Mouse (Mus musculus) hindbrain, embryonic 13.5 days (tissue): ENCODE measurements around the gene Avp. TPM values are rescaled to one million over a fixed set of nuclear protein-coding genes. Genes with fewer than 3 reads are reported as not detected.

Source experiments
- ATAC-seq: fragments of 200-750 bp; cut with Nextera tagmentation; 2 replicates; pipeline ENCODE4 v1.8.0; 2017; ENCODE audit warnings: moderate TSS enrichment; ENCODE audit not compliant: low FRiP score
- H3K27ac ChIP-seq: fragments of 300-500 bp; sonication (generic); 2 replicates; pipeline ENCODE4 v1.5.1; 2015; ENCODE audit warnings: inconsistent platforms, mild to moderate bottlenecking, moderate library complexity
- H3K27me3 ChIP-seq: fragments of 300-500 bp; sonication (generic); 2 replicates; pipeline ENCODE4 v1.6.1; 2015; ENCODE audit warnings: mild to moderate bottlenecking, inconsistent platforms
- H3K36me3 ChIP-seq: fragments of 300-500 bp; sonication (generic); 2 replicates; pipeline ENCODE4 v1.6.1; 2015; ENCODE audit warnings: mild to moderate bottlenecking, inconsistent platforms
- H3K4me1 ChIP-seq: fragments of 300-500 bp; sonication (generic); replicated peaks from 2 replicates; pipeline ENCODE4 v1.6.1; 2015; ENCODE audit warnings: inconsistent platforms
- H3K4me2 ChIP-seq: fragments of 300-500 bp; sonication (generic); 2 replicates; pipeline ENCODE4 v1.6.1; 2015; ENCODE audit warnings: inconsistent platforms, mild to moderate bottlenecking, moderate library complexity
- H3K4me3 ChIP-seq: fragments of 300-500 bp; sonication (generic); 2 replicates; pipeline ENCODE4 v1.5.1; 2015; ENCODE audit warnings: mild to moderate bottlenecking, inconsistent platforms
- H3K9ac ChIP-seq: fragments of 300-500 bp; sonication (generic); 2 replicates; pipeline ENCODE4 v1.6.1; 2015; ENCODE audit warnings: mild to moderate bottlenecking, inconsistent platforms
- H3K9me3 ChIP-seq: fragments of 300-500 bp; sonication (generic); 2 replicates; pipeline ENCODE4 v1.6.1; 2016; ENCODE audit warnings: inconsistent platforms
- WGBS: fragments of 180-500 bp; shearing (Covaris S2); methylation state at CpG from one replicate; pipeline ENCODE4 v1.1.7; 2015; 5-methylcytosine and 5-hydroxymethylcytosine counted together
- polyA plus RNA-seq: library from polyadenylated mRNA; unstranded; fragments of >200 nt; fragmentation: Nextera tagmentation; extraction: Ambion mirVana; gene quantifications from 2 replicates; pipeline ENCODE4 v1.2.1, GENCODE M21; 2015

The Avp gene
- polyA plus RNA-seq, 1 experiment from 2014 or later, result not detected

DNA sequence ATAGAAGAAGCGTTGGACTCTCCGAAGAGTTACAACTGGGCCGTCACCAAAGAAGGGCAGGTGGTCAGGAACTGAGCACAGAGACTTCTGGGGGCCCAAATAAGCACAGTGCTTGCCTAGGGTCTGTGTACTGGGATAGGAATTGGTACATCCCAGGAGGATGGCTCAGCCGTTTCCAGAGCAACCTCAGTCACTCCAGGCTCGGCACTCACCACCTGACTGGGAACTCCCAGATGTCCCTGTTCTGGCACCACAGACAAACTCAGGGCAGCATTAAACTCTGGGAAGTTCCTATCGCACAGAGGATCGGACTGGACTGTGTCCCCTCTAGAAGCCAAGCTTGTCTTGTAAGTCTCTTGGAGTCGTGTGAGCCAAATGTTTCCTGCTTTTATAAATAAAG, 17.4 kb downstream of the Avp start:
- WGBS, result 84% methylated on average over 8 of the region's 8 CpGs
- H3K4me3 ChIP-seq, result peak overlapping the region; percentile 96; the same call in 1 of the 2 replicates
- no peak overlapping the region for H3K27ac ChIP-seq
- H3K9ac ChIP-seq, result peak overlapping the region; percentile 95
- peaks cover 23% of the 10 kb centered on the region for H3K36me3 ChIP-seq
- H3K9me3 ChIP-seq, result no peaks in the 10 kb centered on the region
- no peaks in the 10 kb centered on the region for H3K27me3 ChIP-seq
- peak overlapping the region; percentile 85 for H3K4me2 ChIP-seq
- peaks cover 28% of the 10 kb centered on the region for H3K4me1 ChIP-seq
- no peak for ATAC-seq

DNA sequence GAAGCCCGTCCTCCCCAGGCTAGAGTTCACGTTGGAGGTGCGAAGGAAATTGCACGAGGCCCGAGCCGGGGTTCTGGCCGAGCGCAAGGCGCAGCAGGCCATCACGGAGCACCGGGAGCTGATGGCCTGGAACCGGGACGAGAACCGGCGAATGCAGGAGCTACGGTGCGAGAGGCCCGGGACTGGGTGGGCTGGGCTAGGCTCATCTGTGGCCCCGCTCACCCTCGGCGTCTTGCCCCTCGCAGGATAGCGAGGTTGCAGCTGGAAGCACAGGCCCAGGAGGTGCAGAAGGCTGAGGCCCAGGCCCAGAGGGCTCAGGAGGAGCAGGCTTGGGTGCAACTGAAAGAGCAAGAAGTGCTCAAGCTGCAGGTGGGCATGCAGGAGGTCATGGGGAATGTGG, 18.3 kb downstream of the Avp start:
- ATAC-seq, result no peak; the same call in 1 of the 2 replicates
- Histone ChIP-seq H3K4me3 (peak overlapping the region; percentile 96), H3K9me3 (no peaks in the 10 kb centered on the region), H3K4me1 (peaks cover 28% of the 10 kb centered on the region), H3K27ac (peak overlapping the region; percentile 66; the same call in 1 of the 2 replicates), H3K27me3 (no peaks in the 10 kb centered on the region), H3K36me3 (peaks cover 25% of the 10 kb centered on the region), H3K9ac (peak overlapping the region; percentile 95), H3K4me2 (peak overlapping the region; percentile 85)
- 2% methylated on average over 22 of the region's 23 CpGs for WGBS

DNA sequence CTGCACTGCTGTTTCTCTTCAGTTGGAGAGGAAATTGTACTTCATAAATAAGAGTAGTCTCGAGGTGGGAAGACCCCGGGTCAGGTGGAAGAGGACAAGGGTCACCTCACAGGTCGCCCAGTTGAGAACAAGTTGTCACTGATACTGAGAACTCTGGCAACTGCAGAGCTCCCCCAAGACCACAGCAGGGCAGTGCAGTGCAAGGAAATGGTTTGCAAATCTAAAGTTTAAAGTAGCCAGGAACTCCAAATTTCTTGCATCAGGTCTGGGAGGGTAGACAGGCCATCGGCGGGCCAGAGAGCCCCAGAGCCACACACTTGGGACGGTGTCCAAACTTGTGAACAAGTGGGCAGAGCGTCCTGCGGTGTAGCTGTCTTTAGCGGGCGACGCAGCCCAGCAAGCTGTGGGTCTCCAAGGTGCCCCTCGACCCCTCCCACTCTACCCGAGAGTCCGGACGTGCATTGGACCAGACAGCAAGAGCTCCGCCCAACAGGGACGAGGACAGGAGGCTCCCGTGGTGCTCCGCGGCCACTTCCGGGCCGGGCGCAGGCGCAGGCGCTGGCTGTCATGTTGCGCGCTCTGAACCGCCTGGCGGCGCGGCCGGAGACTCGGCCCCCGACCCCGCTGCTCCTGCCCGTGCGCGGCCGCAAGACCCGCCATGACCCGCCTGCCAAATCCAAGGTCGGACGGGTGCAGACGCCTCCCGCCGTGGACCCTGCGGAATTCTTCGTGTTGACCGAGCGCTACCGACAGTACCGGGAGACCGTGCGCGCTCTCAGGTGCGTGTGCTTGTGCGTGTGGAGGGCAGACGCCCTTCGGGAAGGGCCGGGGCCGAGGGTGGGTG, 18.9 kb downstream of the Avp start, which contains the start of gene Mrps26:
TSS of gene Mrps26 (plus strand) at position 531 of the 844 bp plus-strand sequence.
- peak within 1 kb of the TSS; percentile 96 for H3K4me3 ChIP-seq
- no peaks in the 10 kb centered on the region for H3K9me3 ChIP-seq
- H3K27ac ChIP-seq, result peak within 1 kb of the TSS; percentile 69; the same call in 1 of the 2 replicates
- H3K9ac ChIP-seq, result peak within 1 kb of the TSS; percentile 95
- H3K4me2 ChIP-seq, result peak within 1 kb of the TSS; percentile 85
- peaks cover 28% of the 10 kb centered on the region for H3K4me1 ChIP-seq
- peak; percentile 99 for ATAC-seq
- H3K36me3 ChIP-seq, result peaks cover 28% of the 10 kb centered on the region
- under 1% methylated on average over 61 of the region's 61 CpGs for WGBS
- H3K27me3 ChIP-seq, result no peaks in the 10 kb centered on the region

DNA sequence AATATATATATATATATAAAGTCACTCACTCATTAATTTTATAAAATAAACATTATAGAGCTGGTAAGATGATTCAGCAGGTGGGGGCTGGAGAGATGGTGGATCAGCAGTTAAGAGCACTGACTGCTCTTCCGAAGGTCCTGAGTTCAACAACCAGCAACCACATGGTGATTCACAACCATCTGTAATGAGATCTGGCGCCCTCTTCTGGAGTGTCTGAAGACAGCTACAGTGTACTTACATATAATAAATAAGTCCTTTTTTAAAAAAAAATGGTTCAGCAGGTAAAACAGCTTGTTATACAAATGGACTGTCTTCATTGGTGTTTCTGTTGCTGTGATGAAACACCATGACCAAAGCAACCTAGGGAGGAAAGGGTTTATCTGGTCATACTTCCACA, 24.3 kb downstream of the Avp start:
- Histone ChIP-seq H3K4me2 (no peak overlapping the region), H3K27me3 (no peaks in the 10 kb centered on the region), H3K4me1 (peaks cover 6% of the 10 kb centered on the region), H3K9ac (no peak overlapping the region), H3K4me3 (no peak overlapping the region), H3K27ac (no peak overlapping the region), H3K9me3 (no peaks in the 10 kb centered on the region), H3K36me3 (peaks cover 54% of the 10 kb centered on the region)
- ATAC-seq, result no peak
- WGBS, result 76% methylated on average over 2 of the region's 2 CpGs

DNA sequence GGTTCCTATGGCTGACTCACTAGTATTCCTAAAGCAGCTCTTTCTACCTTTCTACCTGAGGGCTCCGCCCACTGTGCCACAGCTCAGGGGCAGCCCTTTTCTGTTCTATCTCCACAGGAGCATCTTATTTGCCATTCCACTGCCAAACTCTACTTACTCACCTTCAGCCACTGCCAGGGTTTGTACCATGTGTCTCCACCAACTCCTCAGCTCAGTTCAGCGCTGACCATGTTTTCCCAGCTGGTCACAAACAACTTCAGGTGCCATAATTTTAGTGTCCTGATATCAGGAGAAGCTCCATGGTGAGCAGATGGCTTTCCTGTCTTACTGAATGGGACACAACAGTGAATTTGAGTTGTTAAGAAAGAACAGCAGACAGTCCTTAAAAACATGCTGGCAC, 24.9 kb downstream of the Avp start:
- H3K9me3 ChIP-seq, result no peaks in the 10 kb centered on the region
- H3K4me1 ChIP-seq, result peaks cover under 1% of the 10 kb centered on the region; the same call in 1 of the 2 replicates
- 96% methylated on average over 2 of the region's 2 CpGs for WGBS
- no peak overlapping the region for H3K9ac ChIP-seq
- no peak for ATAC-seq
- H3K36me3 ChIP-seq, result peaks cover 60% of the 10 kb centered on the region
- no peak overlapping the region for H3K4me3 ChIP-seq
- no peak overlapping the region for H3K4me2 ChIP-seq
- H3K27ac ChIP-seq, result no peak overlapping the region
- H3K27me3 ChIP-seq, result no peaks in the 10 kb centered on the region

- Histone ChIP-seq H3K9me3 (no peaks in the 10 kb centered on the region), H3K4me2 (no peak overlapping the region), H3K27me3 (no peaks in the 10 kb centered on the region), H3K4me1 (no peaks in the 10 kb centered on the region), H3K27ac (no peak overlapping the region), H3K36me3 (peaks cover 71% of the 10 kb centered on the region), H3K9ac (no peak overlapping the region), H3K4me3 (no peak overlapping the region)
- WGBS, result 83% methylated on average over 1 of the region's 1 CpGs
- no peak for ATAC-seq
These were observed 26.1 kb downstream of the Avp start for GRCm38 (mm10) chr2:130556292-130556691.

GRCm38 (mm10) chr2:130554841-130555240, 27.5 kb downstream of the Avp start:
- H3K9ac ChIP-seq, result no peak overlapping the region
- WGBS, result 90% methylated on average over 7 of the region's 7 CpGs
- H3K36me3 ChIP-seq, result peaks cover 86% of the 10 kb centered on the region
- no peak overlapping the region for H3K27ac ChIP-seq
- H3K27me3 ChIP-seq, result no peaks in the 10 kb centered on the region
- no peaks in the 10 kb centered on the region for H3K9me3 ChIP-seq
- H3K4me3 ChIP-seq, result no peak overlapping the region
- H3K4me2 ChIP-seq, result no peak overlapping the region
- no peak for ATAC-seq
- no peaks in the 10 kb centered on the region for H3K4me1 ChIP-seq

DNA sequence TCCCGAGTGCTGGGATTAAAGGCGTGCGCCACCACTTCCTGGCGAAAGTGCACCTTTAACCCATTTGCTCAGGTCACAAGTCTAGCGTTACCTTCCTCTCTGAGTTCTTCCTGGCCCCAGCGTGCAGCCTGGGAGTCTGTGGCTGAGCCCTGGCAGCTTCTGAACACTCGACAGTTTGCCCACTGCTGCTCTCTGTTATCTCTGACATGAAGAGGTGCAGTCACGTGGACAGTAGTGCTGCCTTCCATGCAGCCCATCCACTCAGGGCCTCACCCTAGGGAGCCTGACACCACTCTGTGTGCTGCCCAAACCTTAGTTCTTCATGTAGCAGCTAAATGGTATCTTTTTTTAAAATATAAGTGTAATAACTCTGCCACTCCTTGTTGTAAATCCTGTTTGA, 35.4 kb downstream of the Avp start:
- Histone ChIP-seq H3K4me1 (no peaks in the 10 kb centered on the region), H3K27ac (no peak overlapping the region), H3K36me3 (peaks cover 99% of the 10 kb centered on the region), H3K9ac (no peak overlapping the region), H3K4me2 (no peak overlapping the region), H3K27me3 (no peaks in the 10 kb centered on the region), H3K9me3 (no peaks in the 10 kb centered on the region), H3K4me3 (no peak overlapping the region)
- WGBS, result 93% methylated on average over 8 of the region's 8 CpGs
- no peak for ATAC-seq

DNA sequence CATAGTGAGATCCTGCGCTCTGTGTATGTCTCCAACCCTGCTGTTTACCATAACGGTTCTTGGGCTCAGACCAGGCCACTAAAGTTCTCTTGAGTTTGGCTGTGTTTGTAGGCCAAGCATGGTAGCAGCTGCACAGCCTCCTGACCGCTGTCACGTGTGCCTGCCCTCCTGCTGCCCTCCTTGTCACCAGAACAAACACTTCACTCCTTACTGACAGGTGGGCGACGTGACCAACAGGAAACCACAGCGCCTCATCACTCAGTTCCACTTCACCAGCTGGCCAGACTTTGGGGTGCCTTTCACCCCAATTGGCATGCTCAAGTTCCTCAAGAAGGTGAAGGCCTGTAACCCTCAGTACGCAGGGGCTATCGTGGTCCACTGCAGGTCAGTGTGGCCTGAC, 42.1 kb downstream of the Avp start:
- WGBS, result 88% methylated on average over 9 of the region's 9 CpGs
- no peak overlapping the region for H3K4me3 ChIP-seq
- H3K9ac ChIP-seq, result no peak overlapping the region
- H3K36me3 ChIP-seq, result peaks cover 97% of the 10 kb centered on the region
- H3K4me1 ChIP-seq, result no peaks in the 10 kb centered on the region
- H3K27me3 ChIP-seq, result no peaks in the 10 kb centered on the region
- H3K27ac ChIP-seq, result no peak overlapping the region
- no peak overlapping the region for H3K4me2 ChIP-seq
- ATAC-seq, result no peak
- no peaks in the 10 kb centered on the region for H3K9me3 ChIP-seq

GRCm38 (mm10) chr2:130538876-130539546, 43.3 kb downstream of the Avp start:
- Histone ChIP-seq H3K27ac (no peak overlapping the region), H3K36me3 (peaks cover 97% of the 10 kb centered on the region), H3K9ac (no peak overlapping the region), H3K4me1 (no peaks in the 10 kb centered on the region), H3K4me2 (no peak overlapping the region), H3K4me3 (no peak overlapping the region), H3K9me3 (no peaks in the 10 kb centered on the region), H3K27me3 (no peaks in the 10 kb centered on the region)
- no peak for ATAC-seq
- WGBS, result 93% methylated on average over 8 of the region's 8 CpGs

DNA sequence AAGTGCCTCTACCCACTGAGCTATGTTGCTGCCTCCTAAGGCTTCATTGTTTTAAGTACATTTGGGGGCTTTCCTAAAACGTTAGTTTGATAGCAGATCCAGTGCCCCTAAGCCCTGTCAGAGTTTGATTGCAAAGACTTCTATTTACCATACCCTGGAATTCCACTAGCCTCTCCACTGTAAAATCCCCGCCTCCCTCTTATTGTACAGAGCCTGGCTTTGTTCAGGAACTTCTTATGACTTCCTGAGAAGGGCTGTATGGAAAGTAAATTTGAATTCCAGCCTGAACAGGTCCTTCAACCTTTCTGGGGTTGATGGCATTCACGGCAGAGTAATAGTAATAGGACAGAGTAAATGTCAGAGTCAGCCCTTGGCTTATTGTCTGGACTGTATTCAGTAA, 45.5 kb downstream of the Avp start:
- H3K27ac ChIP-seq, result no peak overlapping the region
- H3K9ac ChIP-seq, result no peak overlapping the region
- no peaks in the 10 kb centered on the region for H3K27me3 ChIP-seq
- H3K4me3 ChIP-seq, result no peak overlapping the region
- H3K9me3 ChIP-seq, result no peaks in the 10 kb centered on the region
- no peaks in the 10 kb centered on the region for H3K4me1 ChIP-seq
- H3K4me2 ChIP-seq, result no peak overlapping the region
- no peak for ATAC-seq
- peaks cover 96% of the 10 kb centered on the region for H3K36me3 ChIP-seq
- 77% methylated on average over 3 of the region's 3 CpGs for WGBS

GRCm38 (mm10) chr2:130535017-130535416, 47.3 kb downstream of the Avp start:
- Histone ChIP-seq H3K27ac (no peak overlapping the region), H3K4me3 (no peak overlapping the region), H3K36me3 (peaks cover 81% of the 10 kb centered on the region), H3K9me3 (no peaks in the 10 kb centered on the region), H3K9ac (no peak overlapping the region), H3K4me1 (no peaks in the 10 kb centered on the region), H3K27me3 (no peaks in the 10 kb centered on the region), H3K4me2 (no peak overlapping the region)
- ATAC-seq, result no peak
- WGBS, result 90% methylated on average over 6 of the region's 6 CpGs
